Mouse (Mus musculus) naive thymus-derived CD4-positive, alpha-beta T cell, adult 5 months (primary cell): Measurements from ENCODE around the gene Ap2s1. TPM values are rescaled to one million over a fixed set of nuclear protein-coding genes. Genes with fewer than 3 reads are reported as not detected.

Source experiments
- polyA plus RNA-seq: library from polyadenylated mRNA; unstranded; fragments of 100-300 nt; shearing (Covaris generic); gene quantifications from one replicate; pipeline ENCODE4 v1.2.1, GENCODE M21; 2017

The Ap2s1 gene
- 85.8 TPM for polyA plus RNA-seq

DNA sequence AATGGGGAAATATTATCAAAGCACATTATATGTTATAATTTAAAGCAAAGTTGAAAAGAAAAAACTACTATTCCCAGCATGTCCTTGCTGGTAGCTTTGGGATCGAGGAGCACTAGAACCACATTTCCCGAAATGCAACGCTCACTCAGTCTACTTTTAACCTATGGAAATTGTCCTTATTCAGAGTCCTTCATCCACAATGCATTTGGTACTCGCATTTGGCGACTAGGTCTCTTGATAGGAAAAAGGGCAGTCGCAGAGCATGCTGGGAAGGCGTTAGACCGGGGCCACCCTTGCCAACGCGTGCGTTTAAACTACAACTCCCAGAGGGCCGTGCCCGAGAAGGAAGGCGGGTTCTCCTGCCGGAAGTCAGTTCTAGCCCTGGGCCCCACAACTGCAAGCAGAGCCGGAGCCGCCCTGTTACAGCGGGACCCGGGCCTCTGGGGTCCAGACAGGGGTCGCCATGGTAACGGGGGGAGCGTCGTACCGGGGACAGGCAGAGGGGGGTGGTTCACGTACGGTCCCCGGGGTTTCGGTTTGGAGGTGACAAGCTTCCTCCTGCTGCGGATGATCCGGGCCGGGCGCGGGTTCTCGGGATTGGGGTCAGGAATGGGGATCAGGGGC lies at the start of gene Ap2s1:
Gene Ap2s1 (plus strand): TSS at position 338 of the 624 bp plus-strand sequence.

DNA sequence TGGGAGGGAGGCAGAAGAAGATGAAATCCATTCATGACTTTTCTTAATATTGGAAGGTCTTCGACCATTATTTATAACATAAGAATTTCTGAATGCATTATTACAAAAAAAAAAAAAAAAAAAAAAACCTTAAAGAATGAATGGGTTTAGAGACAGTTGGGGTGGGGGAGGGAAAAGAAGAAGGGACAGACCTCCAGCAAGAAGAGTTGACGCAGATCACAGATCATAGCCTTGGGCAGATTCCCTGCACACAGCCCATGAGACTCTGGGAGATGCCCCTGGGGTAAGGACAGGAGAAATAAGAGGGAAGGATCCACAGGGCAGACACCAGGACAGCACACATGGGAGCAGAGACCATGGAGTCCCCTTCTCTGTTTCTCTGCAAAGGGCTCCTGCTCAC lies 16.6 kb upstream of the Ap2s1 start, which contains the start of gene Ceacam9:
Gene Ceacam9 (plus strand): TSS at position 301 of the 400 bp plus-strand sequence.

DNA sequence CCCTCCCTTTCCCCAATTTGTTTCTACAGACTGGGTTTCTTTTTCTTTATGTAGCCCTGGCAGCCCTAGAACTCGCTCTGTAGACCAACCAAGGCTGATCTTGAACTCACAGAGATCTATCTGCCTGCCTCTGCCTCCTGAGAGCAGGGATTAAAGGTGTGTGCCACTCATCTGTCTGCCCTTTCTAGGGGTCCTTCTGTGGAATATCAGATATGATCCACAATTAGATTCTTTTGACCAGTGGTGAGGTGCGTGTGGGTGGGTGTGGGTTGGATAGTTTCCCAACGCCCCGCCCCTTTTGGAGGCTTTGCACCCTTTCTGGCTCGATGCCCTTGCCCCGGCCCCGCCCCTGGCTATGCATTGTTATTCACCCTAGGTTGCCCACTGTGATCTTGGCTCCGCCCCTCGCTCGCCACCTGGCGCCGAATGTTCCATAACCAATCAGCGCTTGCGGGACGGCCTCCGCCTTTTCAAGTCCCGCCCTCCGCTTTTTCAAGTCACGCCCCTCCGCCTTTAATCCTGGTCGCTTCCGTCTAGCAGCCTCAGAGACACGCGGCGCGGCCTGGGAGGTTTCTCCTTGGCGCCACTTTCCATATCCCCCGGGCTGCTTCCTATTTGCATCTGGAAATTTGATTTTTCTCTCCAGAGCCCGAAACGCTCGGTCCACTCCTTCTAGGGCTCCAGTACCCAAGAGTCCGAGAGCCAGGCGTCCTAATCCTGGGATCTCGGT lies 42.8 kb downstream of the Ap2s1 start, which contains the start of gene Slc1a5:
Gene Slc1a5 (plus strand): TSS at position 516 of the 730 bp plus-strand sequence.

Other genes starting within 250 kb of the Ap2s1 start
- gene Arhgap35, start 123.4 kb upstream of the Ap2s1 start, polyA plus RNA-seq, result 8.7 TPM
- not detected for gene Ceacam15, start 62.7 kb upstream of the Ap2s1 start, polyA plus RNA-seq
- gene Ceacam9, start 16.5 kb upstream of the Ap2s1 start, polyA plus RNA-seq, result not detected
- 258 TPM for gene Slc1a5, start 42.9 kb downstream of the Ap2s1 start, polyA plus RNA-seq
- gene Strn4, start 77.5 kb downstream of the Ap2s1 start, polyA plus RNA-seq, result 79.3 TPM
- 22.8 TPM for gene Fkrp, start 78.3 kb downstream of the Ap2s1 start, polyA plus RNA-seq
- gene Prkd2, start 104.5 kb downstream of the Ap2s1 start, polyA plus RNA-seq, result 220 TPM
- gene Dact3, start 136.9 kb downstream of the Ap2s1 start, polyA plus RNA-seq, result 0.15 TPM
- not detected for gene Gng8, start 153.4 kb downstream of the Ap2s1 start, polyA plus RNA-seq
- 4.1 TPM for gene Ptgir, start 168.1 kb downstream of the Ap2s1 start, polyA plus RNA-seq
- 59.6 TPM for gene Calm3, start 185.7 kb downstream of the Ap2s1 start, polyA plus RNA-seq
- gene Pnmal2, start 206.3 kb downstream of the Ap2s1 start, polyA plus RNA-seq, result not detected
- gene Pnmal1, start 221.3 kb downstream of the Ap2s1 start, polyA plus RNA-seq, result not detected
- gene Gm42372, start 244.7 kb downstream of the Ap2s1 start, polyA plus RNA-seq, result 1.2 TPM